Mouse (Mus musculus) activated CD4-positive, CD25-positive, alpha-beta regulatory T cell, adult 4 months (primary cell): ENCODE results near the gene Vhl. TPM values are rescaled to one million over a fixed set of nuclear protein-coding genes. Genes with fewer than 3 reads are reported as not detected.
"Not testable (repeated sequence)": the region's sequence is repeated elsewhere in the genome, so short reads cannot be mapped to it uniquely, and the experiment has no call there.

ENCODE experiments used
- ATAC-seq: one replicate; pipeline ENCODE4 v1.8.0; 2017
- polyA plus RNA-seq, 2 experiments: library from polyadenylated mRNA; unstranded; fragments of 100-300 nt; shearing (Covaris generic); gene quantifications; one replicate each; pipeline ENCODE4 v1.2.1; 2017

Gene Vhl
- polyA plus RNA-seq, 2 experiments from 2014 or later = 7.1 to 14.5 TPM

- peak; percentile 79 for ATAC-seq
Measured at GRCm38 (mm10) chr6:113661353-113662241, 37.8 kb downstream of the Vhl start.

- ATAC-seq = no peak
Measured at GRCm38 (mm10) chr6:113662964-113663700, 39.4 kb downstream of the Vhl start.

- no peak for ATAC-seq
Measured at GRCm38 (mm10) chr6:113664305-113664704, 40.5 kb downstream of the Vhl start.

GRCm38 (mm10) chr6:113667611-113668122, 43.9 kb downstream of the Vhl start:
- ATAC-seq = no peak

GRCm38 (mm10) chr6:113668287-113669154, 44.8 kb downstream of the Vhl start:
- ATAC-seq = peak; percentile 76

- peak; percentile 72 for ATAC-seq
Measured at GRCm38 (mm10) chr6:113669821-113670220, 46.1 kb downstream of the Vhl start.

GRCm38 (mm10) chr6:113672029-113672428, 48.3 kb downstream of the Vhl start:
- ATAC-seq = not testable (repeated sequence)

GRCm38 (mm10) chr6:113672989-113673388, 49.2 kb downstream of the Vhl start:
- ATAC-seq = no peak

- ATAC-seq = no peak
Measured at GRCm38 (mm10) chr6:113675234-113675633, 51.5 kb downstream of the Vhl start.

- ATAC-seq = no peak
Measured at GRCm38 (mm10) chr6:113675991-113676390, 52.2 kb downstream of the Vhl start.

GRCm38 (mm10) chr6:113677070-113677734, 53.4 kb downstream of the Vhl start:
- ATAC-seq = no peak

- no peak for ATAC-seq
Measured at GRCm38 (mm10) chr6:113678246-113679012, 54.7 kb downstream of the Vhl start.

GRCm38 (mm10) chr6:113679993-113680566, 56.3 kb downstream of the Vhl start:
- ATAC-seq = no peak

Other genes starting within 250 kb of the Vhl start
- 10 to 100 TPM; 32.8 to 49.4 TPM for gene Tada3, start 246.1 kb upstream of the Vhl start, polyA plus RNA-seq
- gene Arpc4, start 245.8 kb upstream of the Vhl start, polyA plus RNA-seq = 100 to 1,000 TPM; 658 to 920 TPM
- 10 to 100 TPM; 10.6 to 15.3 TPM for gene Ttll3, start 234.7 kb upstream of the Vhl start, polyA plus RNA-seq
- 10 to 100 TPM in 1 of 2 experiments, 1 to 10 TPM in 1; 5.4 to 18.7 TPM for gene Rpusd3, start 204.6 kb upstream of the Vhl start, polyA plus RNA-seq
- not detected for gene Cidec, start 188.2 kb upstream of the Vhl start, polyA plus RNA-seq
- 10 to 100 TPM; 40.7 to 68.9 TPM for gene Jagn1, start 181.4 kb upstream of the Vhl start, polyA plus RNA-seq
- gene Il17re, start 165.5 kb upstream of the Vhl start, polyA plus RNA-seq = under 1 TPM; 0.97 TPM
- gene Il17rc, start 152.5 kb upstream of the Vhl start, polyA plus RNA-seq = not detected
- gene Creld1, start 140.7 kb upstream of the Vhl start, polyA plus RNA-seq = 1 to 10 TPM; 2.7 to 8.0 TPM
- under 1 TPM in 1 of 2 experiments, not detected in 1; 0.20 TPM for gene Prrt3, start 122.0 kb upstream of the Vhl start, polyA plus RNA-seq
- gene Emc3, start 92.3 kb upstream of the Vhl start, polyA plus RNA-seq = 10 to 100 TPM; 57.7 to 61.8 TPM
- 1 to 10 TPM; 4.4 to 7.2 TPM for gene Fancd2, start 92.3 kb upstream of the Vhl start, polyA plus RNA-seq
- gene Fancd2os, start 23.2 kb upstream of the Vhl start, polyA plus RNA-seq = not detected
- 100 to 1,000 TPM; 275 to 326 TPM for gene Brk1, start 19.2 kb upstream of the Vhl start, polyA plus RNA-seq
- 10 to 100 TPM; 21.9 to 29.8 TPM for gene Irak2, start 14.5 kb downstream of the Vhl start, polyA plus RNA-seq
- gene Tatdn2, start 73.1 kb downstream of the Vhl start, polyA plus RNA-seq = 1 to 10 TPM; 1.0 to 5.0 TPM
- gene Ghrl, start 95.9 kb downstream of the Vhl start, polyA plus RNA-seq = not detected
- gene Sec13, start 116.8 kb downstream of the Vhl start, polyA plus RNA-seq = 100 to 1,000 TPM; 139 to 168 TPM